Mouse (Mus musculus) brain, embryonic 14.5 days (tissue): ENCODE data around the gene Zfp94.

Source experiments
- CTCF ChIP-seq: fragments of 200-500 bp; IDR thresholded peaks from 2 replicates; pipeline ENCODE4 v1.5.1; 2012; ENCODE audit warnings: inconsistent platforms, mild to moderate bottlenecking, moderate library complexity, borderline replicate concordance; ENCODE audit not compliant: insufficient read depth, insufficient read length; ENCODE audit errors: extremely low read depth
- POLR2A ChIP-seq: fragments of 200-500 bp; IDR thresholded peaks from 2 replicates; pipeline ENCODE4 v1.6.1; 2012; ENCODE audit warnings: mild to moderate bottlenecking, inconsistent platforms, borderline replicate concordance; ENCODE audit not compliant: poor library complexity, insufficient read depth, insufficient read length, severe bottlenecking; ENCODE audit errors: extremely low read depth

- TF ChIP-seq POLR2A = no peak
- TF ChIP-seq CTCF = no peak
Observed at GRCm38 (mm10) chr7:24346444-24346843, 30.0 kb upstream of the Zfp94 start.
